In genomic region chr14:92303940-92304339, GRCm38 (mm10) we compare ENCODE assay signal across 29 mouse cellular contexts.
"Had no signal": no experiment of that assay in that cellular context is flagged by ENCODE, and none has a peak within 500 bp of the region (broad histone marks: within the 10 kb centered on the region; RNA-seq: fewer than 3 reads in every experiment).

No protein-coding gene starts in this region.

- H3K27ac ChIP-seq: left cerebral cortex, adult 2 months; limb, embryonic 10.5 days; limb, embryonic 12.5 days; limb, embryonic 13.5 days; limb, embryonic 15.5 days; liver, embryonic 12.5 days; liver, embryonic 13.5 days; liver, embryonic 14.5 days; liver, embryonic 15.5 days; lung, embryonic 15.5 days; macrophage; midbrain, embryonic 10.5 days; midbrain, embryonic 12.5 days; midbrain, embryonic 13.5 days; midbrain, embryonic 15.5 days; neural tube, embryonic 12.5 days had no signal

- H3K4me2 ChIP-seq: limb, embryonic 12.5 days; limb, embryonic 13.5 days; limb, embryonic 15.5 days; liver, embryonic 11.5 days; liver, embryonic 12.5 days; liver, embryonic 13.5 days; liver, embryonic 15.5 days; lung, embryonic 15.5 days; midbrain, embryonic 11.5 days; midbrain, embryonic 12.5 days; midbrain, embryonic 13.5 days; midbrain, embryonic 15.5 days; neural tube, embryonic 12.5 days had no signal

- H3K9me3 ChIP-seq: limb, embryonic 10.5 days; limb, embryonic 12.5 days; limb, embryonic 13.5 days; limb, embryonic 15.5 days; liver, embryonic 12.5 days; liver, embryonic 13.5 days; liver, embryonic 15.5 days; lung, embryonic 15.5 days; megakaryocyte, embryonic 14.5 days; midbrain, embryonic 10.5 days; midbrain, embryonic 12.5 days; midbrain, embryonic 13.5 days; midbrain, embryonic 15.5 days; neural tube, embryonic 12.5 days had no signal

- H3K4me3 ChIP-seq: left cerebral cortex, adult 2 months; limb, embryonic 10.5 days; limb, embryonic 12.5 days; limb, embryonic 13.5 days; limb, embryonic 15.5 days; liver, embryonic 12.5 days; liver, embryonic 13.5 days; liver, embryonic 15.5 days; lung, embryonic 15.5 days; megakaryocyte, embryonic 14.5 days; midbrain, embryonic 10.5 days; midbrain, embryonic 12.5 days; midbrain, embryonic 13.5 days; midbrain, embryonic 15.5 days; myocyte; neural tube, embryonic 12.5 days had no signal

- DNase-seq: left cerebral cortex, postnatal 4 days; liver; liver, embryonic 13.5 days; liver, postnatal 0 days; lung, adult 2 months; lung, postnatal 10 days; lung, postnatal 36 days; lung, postnatal 4 days had no signal

- H3K4me1 ChIP-seq: limb, embryonic 10.5 days; limb, embryonic 12.5 days; limb, embryonic 13.5 days; limb, embryonic 15.5 days; liver, embryonic 12.5 days; liver, embryonic 13.5 days; liver, embryonic 15.5 days; lung, embryonic 15.5 days; megakaryocyte, embryonic 14.5 days; midbrain, embryonic 10.5 days; midbrain, embryonic 12.5 days; midbrain, embryonic 13.5 days; midbrain, embryonic 15.5 days; neural tube, embryonic 12.5 days had no signal

- H3K36me3 ChIP-seq: limb, embryonic 10.5 days; limb, embryonic 12.5 days; limb, embryonic 13.5 days; limb, embryonic 15.5 days; liver, embryonic 12.5 days; liver, embryonic 13.5 days; liver, embryonic 15.5 days; lung, embryonic 15.5 days; midbrain, embryonic 10.5 days; midbrain, embryonic 12.5 days; midbrain, embryonic 13.5 days; midbrain, embryonic 15.5 days; neural tube, embryonic 12.5 days had no signal

- H3K27me3 ChIP-seq: limb, embryonic 12.5 days; limb, embryonic 13.5 days; limb, embryonic 15.5 days; liver, embryonic 12.5 days; liver, embryonic 13.5 days; liver, embryonic 15.5 days; lung, embryonic 15.5 days; megakaryocyte, embryonic 14.5 days; midbrain, embryonic 12.5 days; midbrain, embryonic 13.5 days; midbrain, embryonic 15.5 days; neural tube, embryonic 12.5 days had no signal

- H3K9ac ChIP-seq: limb, embryonic 12.5 days; limb, embryonic 13.5 days; limb, embryonic 15.5 days; liver, embryonic 12.5 days; liver, embryonic 13.5 days; liver, embryonic 14.5 days; liver, embryonic 15.5 days; liver, postnatal 0 days; lung, embryonic 15.5 days; midbrain, embryonic 12.5 days; midbrain, embryonic 13.5 days; midbrain, embryonic 15.5 days; neural tube, embryonic 12.5 days had no signal

- ATAC-seq: liver, embryonic 12.5 days; liver, postnatal 0 days; lung, postnatal 0 days; midbrain, embryonic 13.5 days; midbrain, embryonic 15.5 days; midbrain, embryonic 16.5 days had no signal
